Mouse (Mus musculus) neural tube, embryonic 10.5 days (tissue): ENCODE measurements around the gene Zfp583.

Experiments used
- DNase-seq: peaks from one replicate; pipeline ENCODE4 v3.0.0-alpha.2; 2017; ENCODE audit warnings: low spot score; ENCODE audit errors: extremely low spot score

The Zfp583 gene

GRCm38 (mm10) chr7:6285842-6286705 is 45.0 kb downstream of the Zfp583 start, which contains the start of gene Zfp667:
TSS of gene Zfp667 (plus strand) at chr7:6286579.
- peak; percentile 96 for DNase-seq

GRCm38 (mm10) chr7:6285366-6285765 is 45.7 kb downstream of the Zfp583 start:
- DNase-seq: no peak

- DNase-seq: no peak
Measured at GRCm38 (mm10) chr7:6284442-6285012, 46.6 kb downstream of the Zfp583 start.

GRCm38 (mm10) chr7:6283451-6284075 is 47.5 kb downstream of the Zfp583 start:
- peak; percentile 84 for DNase-seq

- DNase-seq: peak; percentile 61
Measured at GRCm38 (mm10) chr7:6282749-6283148, 48.3 kb downstream of the Zfp583 start.

- DNase-seq: no peak
Measured at GRCm38 (mm10) chr7:6277906-6278305, 53.2 kb downstream of the Zfp583 start.

- DNase-seq: no peak
Measured at GRCm38 (mm10) chr7:6265695-6266094, 65.4 kb downstream of the Zfp583 start.
